Mouse (Mus musculus): Measurements from ENCODE around the gene Rnf187. TPM values are rescaled to one million over a fixed set of nuclear protein-coding genes. Genes with fewer than 3 reads are reported as not detected.

The Rnf187 gene
- polyA plus RNA-seq, 1 experiment from 2014 or later = 45.0 TPM

Other genes starting within 250 kb of the Rnf187 start
- gene Olfr319, start 239.8 kb downstream of the Rnf187 start, polyA plus RNA-seq (2018) = not detected in 3 replicates
- gene Olfr318, start 214.9 kb downstream of the Rnf187 start, polyA plus RNA-seq (2018) = not detected in 3 replicates
- gene Olfr317, start 199.7 kb downstream of the Rnf187 start, polyA plus RNA-seq (2018) = not detected in 3 replicates
- gene Olfr316, start 186.2 kb downstream of the Rnf187 start, polyA plus RNA-seq (2018) = not detected in 3 replicates
- gene Olfr315, start 165.7 kb downstream of the Rnf187 start, polyA plus RNA-seq (2018) = not detected in 3 replicates
- gene Olfr314, start 156.0 kb downstream of the Rnf187 start, polyA plus RNA-seq (2018) = not detected in 3 replicates
- not detected in 3 replicates for gene Fam183b, start 137.0 kb downstream of the Rnf187 start, polyA plus RNA-seq (2018)
- not detected in 3 replicates for gene Olfr313, start 123.9 kb downstream of the Rnf187 start, polyA plus RNA-seq (2018)
- not detected in 3 replicates for gene Olfr312, start 109.7 kb downstream of the Rnf187 start, polyA plus RNA-seq (2018)
- not detected in 3 replicates for gene Olfr311, start 99.7 kb downstream of the Rnf187 start, polyA plus RNA-seq (2018)
- gene Gm12258, start 91.8 kb downstream of the Rnf187 start, polyA plus RNA-seq (2018) = 1.1 to 3.3 TPM (median 2.3 TPM) in 3 replicates
- 1.9 to 2.7 TPM (median 1.9 TPM) in 3 replicates for gene 2810021J22Rik, start 71.7 kb downstream of the Rnf187 start, polyA plus RNA-seq (2018)
- 2.0 to 3.7 TPM (median 2.2 TPM) in 3 replicates for gene Zfp39, start 34.7 kb downstream of the Rnf187 start, polyA plus RNA-seq (2018)
- gene Btnl10, start 21.0 kb downstream of the Rnf187 start, polyA plus RNA-seq (2018) = not detected in 3 replicates
- 0.50 to 0.78 TPM in 2 of 3 replicates, not detected in the other for gene Hist3h2ba, start 10.0 kb upstream of the Rnf187 start, polyA plus RNA-seq (2018)
- 16.2 to 56.9 TPM (median 24.3 TPM) in 3 replicates for gene Hist3h2a, start 15.8 kb upstream of the Rnf187 start, polyA plus RNA-seq (2018)
- gene Trim17, start 15.8 kb upstream of the Rnf187 start, polyA plus RNA-seq (2018) = 0.07 to 0.14 TPM in 2 of 3 replicates, not detected in the other
- gene Trim11, start 39.2 kb upstream of the Rnf187 start, polyA plus RNA-seq (2018) = 11.4 to 20.3 TPM (median 14.2 TPM) in 3 replicates
- 0.01 TPM in 1 of 3 replicates, not detected in the others for gene Obscn, start 197.5 kb upstream of the Rnf187 start, polyA plus RNA-seq (2018)
- 2.9 to 4.7 TPM (median 3.3 TPM) in 3 replicates for gene Iba57, start 224.8 kb upstream of the Rnf187 start, polyA plus RNA-seq (2018)
- gene Gjc2, start 244.3 kb upstream of the Rnf187 start, polyA plus RNA-seq (2018) = not detected in 3 replicates

Measured in macrophage (primary cell).